Mouse (Mus musculus) stomach, postnatal 0 days (tissue): Measurements from ENCODE around the gene Hagh.
A peak's percentile ranks its signal among the peaks of the same experiment; 100 is the strongest.

ENCODE experiments used
- CTCF ChIP-seq: IDR thresholded peaks from 2 replicates; pipeline ENCODE4 v1.5.1; 2016; ENCODE audit warnings: antibody characterized with exemption, low read depth, mild to moderate bottlenecking, moderate library complexity
- EP300 ChIP-seq: optimal IDR thresholded peaks from 2 replicates; pipeline ENCODE3; 2016; ENCODE audit warnings: antibody characterized with exemption

- peak; percentile 33 for TF ChIP-seq CTCF
- peak; percentile 96 for TF ChIP-seq EP300
Observed at GRCm38 (mm10) chr17:24886134-24886931, 46.4 kb downstream of the Hagh start, which contains the start of the genes Nubp2 and Spsb3.
